Mouse (Mus musculus) heart, adult 8-10 months (tissue): ENCODE data around the gene Gal3st2c. TPM values are rescaled to one million over a fixed set of nuclear protein-coding genes. Genes with fewer than 3 reads are reported as not detected.

ENCODE experiments used
- DNase-seq: peaks from one replicate; pipeline ENCODE4 v3.0.0; 2022; ENCODE audit warnings: low spot score
- total RNA-seq, 4 experiments: library from RNA; stranded (reverse); gene quantifications; 2 replicates each; pipeline ENCODE4 v1.2.4; 2022

Gal3st2c gene
- total RNA-seq, 4 experiments from 2014 or later = 0.89 to 1.4 (median 1.3) TPM

DNA sequence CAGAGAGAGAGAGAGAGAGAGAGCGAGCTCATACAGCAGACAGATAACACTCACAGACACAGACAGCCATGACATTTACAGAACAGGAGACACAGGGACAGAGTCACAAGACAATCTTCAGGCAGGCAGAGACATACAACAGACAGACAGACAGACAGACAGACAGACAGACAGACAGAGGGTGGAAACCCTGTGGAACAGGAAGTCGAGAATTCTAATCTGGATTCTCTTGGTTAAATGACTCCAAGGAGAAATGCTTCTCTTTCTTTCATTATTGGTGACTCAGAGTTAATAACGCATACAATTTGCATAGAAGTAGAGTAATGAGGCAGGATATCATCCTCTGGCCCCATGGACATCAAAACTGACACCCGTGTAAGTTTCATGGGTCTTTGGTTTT is 56.2 kb downstream of the Gal3st2c start:
- DNase-seq = no peak

DNA sequence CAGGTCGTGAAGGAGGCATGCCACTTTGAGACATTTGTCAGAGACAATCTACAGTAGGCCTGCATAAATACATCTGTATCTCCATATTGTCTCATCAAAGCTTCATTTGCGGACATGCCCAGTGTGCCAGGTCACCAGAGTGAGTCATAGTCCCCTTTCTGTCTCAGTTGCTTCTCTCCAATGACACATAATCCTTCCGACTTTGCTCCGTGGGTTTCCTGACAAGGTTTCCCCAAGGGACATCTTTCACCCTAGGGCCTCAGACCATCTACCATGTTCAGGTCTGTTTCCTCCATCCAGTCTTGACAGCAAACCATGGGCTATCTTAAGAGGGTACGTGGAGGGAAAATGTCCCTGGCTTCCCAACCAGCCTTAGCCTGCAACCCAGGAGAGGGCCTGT is 60.8 kb downstream of the Gal3st2c start:
- DNase-seq = no peak

DNA sequence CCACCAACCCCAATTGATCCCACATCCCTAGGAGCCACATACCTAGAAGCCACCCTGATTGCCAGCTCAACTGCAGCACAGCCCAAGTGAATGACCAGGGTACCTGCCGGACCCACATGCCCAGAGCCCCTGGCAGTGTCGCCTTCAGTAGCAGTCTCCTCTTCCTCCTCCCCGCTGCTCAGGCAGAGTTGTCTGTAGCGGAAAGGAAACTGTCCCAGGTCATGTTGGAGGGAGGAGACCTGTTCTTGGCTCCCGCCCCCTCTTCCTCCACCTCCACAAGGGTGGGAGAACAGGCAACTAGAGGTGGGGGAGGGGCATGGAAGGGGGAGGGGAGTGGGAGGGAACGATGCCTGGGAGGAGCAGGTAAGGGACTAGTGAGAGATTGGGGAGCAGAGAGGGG is 62.1 kb downstream of the Gal3st2c start, which contains the start of gene Pdcd1:
Gene Pdcd1 (minus strand): TSS at position 181 of the 400 bp plus-strand sequence.
- no peak for DNase-seq

DNA sequence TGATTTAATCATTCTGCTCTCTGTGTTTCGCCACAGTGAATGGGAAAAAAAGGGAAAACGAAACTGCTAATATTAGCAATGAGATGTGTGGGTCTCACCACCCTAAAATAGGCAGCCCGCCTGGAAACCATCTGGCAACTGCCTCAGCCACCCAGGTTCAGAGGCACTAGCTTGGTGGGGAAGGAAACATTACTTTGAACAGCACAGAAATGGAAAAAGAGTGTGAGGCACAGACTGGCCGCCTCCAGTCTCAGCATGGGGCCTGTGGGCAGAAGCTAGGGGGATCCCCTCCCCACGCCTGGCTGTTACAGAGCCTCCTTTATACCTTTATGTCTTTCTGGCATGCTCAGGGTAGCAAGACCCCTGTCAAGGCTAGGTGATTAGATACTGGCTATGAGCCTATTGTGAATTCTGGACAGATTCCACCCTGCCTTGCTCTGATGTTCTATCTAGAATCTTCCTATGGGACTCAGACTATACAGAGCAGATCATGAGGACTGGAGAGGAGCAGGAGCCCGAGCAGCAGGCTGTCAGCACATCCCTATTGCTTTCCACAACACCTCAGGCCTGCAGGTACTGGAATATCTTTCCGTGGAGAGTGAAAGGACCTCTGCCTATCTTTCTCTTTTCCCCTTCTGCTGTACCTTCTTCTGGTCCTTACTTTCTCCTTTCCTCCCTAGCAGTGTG is 63.4 kb downstream of the Gal3st2c start:
- DNase-seq = no peak

DNA sequence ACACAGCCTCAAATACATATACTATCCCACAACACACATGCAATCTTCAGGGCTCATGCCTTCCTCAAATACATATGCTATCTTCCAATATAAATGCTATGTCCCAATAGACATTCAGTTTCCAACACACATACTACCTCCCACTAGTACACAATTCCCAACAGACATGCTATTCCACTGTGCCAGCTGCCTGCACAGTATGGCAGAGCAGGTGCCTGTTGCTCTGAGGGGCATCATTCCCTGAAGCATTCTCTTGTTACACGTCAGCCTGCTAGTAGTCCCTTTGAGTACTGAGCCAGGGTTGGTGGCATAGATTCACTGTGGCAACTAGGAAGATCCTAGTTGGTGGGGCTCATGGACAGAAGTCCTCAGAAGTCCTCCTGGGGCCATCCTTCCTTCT is 64.2 kb downstream of the Gal3st2c start:
- DNase-seq = no peak

DNA sequence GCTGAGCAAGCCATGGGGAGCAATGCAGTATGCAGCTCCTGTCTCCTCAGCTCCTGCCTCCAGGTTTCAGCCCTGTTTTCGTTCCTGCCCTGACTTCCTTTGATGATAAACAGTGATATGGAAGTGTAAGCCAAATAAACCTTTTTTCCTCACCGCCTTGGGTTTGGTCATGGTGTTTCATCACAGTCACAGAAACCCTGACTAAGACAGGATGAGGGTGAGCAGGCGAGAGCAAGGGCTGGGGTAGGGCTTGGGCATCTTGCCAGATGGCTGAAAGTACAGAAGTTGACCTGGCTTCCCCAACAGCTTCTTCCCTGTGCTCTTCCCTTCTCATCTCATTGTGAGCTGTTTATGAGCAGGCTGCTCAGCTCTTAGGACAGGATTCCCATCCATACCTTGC is 65.7 kb downstream of the Gal3st2c start:
- no peak for DNase-seq

DNA sequence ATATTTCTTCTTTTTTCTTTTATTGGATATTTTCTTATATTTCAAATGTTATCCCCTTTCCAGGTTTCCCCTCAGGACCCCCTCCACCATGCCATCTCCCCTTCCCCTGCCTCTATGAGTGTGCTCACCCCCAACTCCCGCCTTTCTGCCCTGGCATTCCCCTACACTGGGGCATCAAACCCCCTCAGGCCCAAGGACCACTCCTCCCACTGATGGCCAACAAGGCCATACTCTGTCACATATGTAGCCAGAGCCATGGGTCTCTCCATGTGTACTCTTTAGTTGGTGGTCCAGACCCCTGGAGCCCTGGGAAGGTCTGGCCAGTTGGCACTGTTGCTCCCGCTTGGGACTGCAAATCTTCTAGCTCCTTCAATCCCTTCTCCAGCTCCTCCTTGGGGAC is 67.1 kb downstream of the Gal3st2c start:
- no peak for DNase-seq

DNA sequence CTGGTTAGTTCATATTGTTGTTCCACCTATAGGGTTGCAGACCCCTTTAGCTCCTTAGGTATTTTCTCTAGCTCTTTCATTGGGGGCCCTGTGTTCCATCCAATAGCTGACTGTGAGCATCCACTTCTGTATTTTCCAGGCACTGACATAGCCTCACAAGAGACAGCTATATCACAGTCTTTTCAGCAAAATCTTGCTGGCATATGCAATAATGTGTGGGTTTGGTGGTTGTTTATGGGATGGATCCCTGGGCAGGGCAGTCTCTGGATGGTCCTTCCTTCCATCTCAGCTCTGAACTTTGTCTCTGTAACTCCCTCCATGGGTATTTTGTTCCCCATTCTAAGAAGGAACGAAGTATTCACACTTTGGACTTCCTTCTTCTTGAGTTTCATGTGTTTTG is 68.0 kb downstream of the Gal3st2c start:
- peak; percentile 13 for DNase-seq

Other genes starting within 250 kb of the Gal3st2c start
- 10 to 100 TPM; 28.5 to 35.3 (median 34.6) TPM for gene Atg4b, start 239.0 kb upstream of the Gal3st2c start, total RNA-seq
- 10 to 100 TPM; 70.4 to 90.9 (median 77.0) TPM for gene Thap4, start 235.6 kb upstream of the Gal3st2c start, total RNA-seq
- 10 to 100 TPM; 20.2 to 24.3 (median 20.9) TPM for gene Dtymk, start 188.6 kb upstream of the Gal3st2c start, total RNA-seq
- 10 to 100 TPM; 10.3 to 15.0 (median 13.6) TPM for gene Ing5, start 186.5 kb upstream of the Gal3st2c start, total RNA-seq
- 10 to 100 TPM; 43.5 to 56.2 (median 48.4) TPM for gene D2hgdh, start 165.6 kb upstream of the Gal3st2c start, total RNA-seq
- under 1 TPM; 0.28 to 0.60 (median 0.50) TPM for gene Gal3st2, start 129.2 kb upstream of the Gal3st2c start, total RNA-seq
- 1 to 10 TPM in 1 of 4 experiments, under 1 TPM in 3; 0.33 to 1.2 (median 0.51) TPM for gene Gal3st2b, start 72.2 kb upstream of the Gal3st2c start, total RNA-seq
- under 1 TPM in 1 of 4 experiments, not detected in 3; 0.09 TPM for gene Neu4, start 29.9 kb downstream of the Gal3st2c start, total RNA-seq
- gene Pdcd1, start 62.0 kb downstream of the Gal3st2c start, total RNA-seq = not detected